Mouse (Mus musculus) inflammation-experienced regulatory T-cells, adult 6 months (primary cell): ENCODE measurements around the gene Tnip3. TPM values are rescaled to one million over a fixed set of nuclear protein-coding genes. Genes with fewer than 3 reads are reported as not detected.

Source experiments
- ATAC-seq: one replicate; pipeline ENCODE4 v1.8.0; 2017
- polyA plus RNA-seq, 3 experiments: library from polyadenylated mRNA; unstranded; fragments of 100-300 nt; shearing (Covaris generic); gene quantifications; one replicate each; pipeline ENCODE4 v1.2.1; 2017

Gene Tnip3
- polyA plus RNA-seq, result 10 to 100 TPM in 1 of 3 experiments, 1 to 10 TPM in 2; 5.8 to 11.0 (median 7.8) TPM

- ATAC-seq, result peak; percentile 82
These were observed at the start of gene Tnip3 for GRCm38 (mm10) chr6:65525192-65525591. Gene Tnip3 (plus strand): TSS chr6:65525313.

GRCm38 (mm10) chr6:65498786-65499185 is 26.3 kb upstream of the Tnip3 start:
- ATAC-seq, result peak; percentile 63

GRCm38 (mm10) chr6:65510051-65510669 is 15.0 kb upstream of the Tnip3 start:
- ATAC-seq, result peak; percentile 99

- ATAC-seq, result no peak
These were observed 11.3 kb upstream of the Tnip3 start for GRCm38 (mm10) chr6:65513813-65514212.

GRCm38 (mm10) chr6:65516759-65517158 is 8.4 kb upstream of the Tnip3 start:
- peak; percentile 76 for ATAC-seq

- ATAC-seq, result no peak
These were observed 4.3 kb upstream of the Tnip3 start for GRCm38 (mm10) chr6:65520821-65521220.

GRCm38 (mm10) chr6:65527892-65528291 is 2.8 kb downstream of the Tnip3 start:
- peak; percentile 53 for ATAC-seq

- ATAC-seq, result no peak
These were observed 6.2 kb downstream of the Tnip3 start for GRCm38 (mm10) chr6:65531232-65531848.

- ATAC-seq, result no peak
These were observed 8.6 kb downstream of the Tnip3 start for GRCm38 (mm10) chr6:65533687-65534086.

GRCm38 (mm10) chr6:65537327-65537884 is 12.3 kb downstream of the Tnip3 start:
- ATAC-seq, result peak; percentile 56

- ATAC-seq, result peak; percentile 56
These were observed 13.0 kb downstream of the Tnip3 start for GRCm38 (mm10) chr6:65538022-65538652.

GRCm38 (mm10) chr6:65538921-65539320 is 13.8 kb downstream of the Tnip3 start:
- peak; percentile 26 for ATAC-seq

- ATAC-seq, result no peak
These were observed 15.0 kb downstream of the Tnip3 start for GRCm38 (mm10) chr6:65540138-65540537.

GRCm38 (mm10) chr6:65541094-65541493 is 16.0 kb downstream of the Tnip3 start:
- no peak for ATAC-seq

- ATAC-seq, result no peak
These were observed 17.3 kb downstream of the Tnip3 start for GRCm38 (mm10) chr6:65542391-65542790.

GRCm38 (mm10) chr6:65542913-65543312 is 17.8 kb downstream of the Tnip3 start:
- ATAC-seq, result no peak

- peak; percentile 66 for ATAC-seq
These were observed 39.0 kb downstream of the Tnip3 start for GRCm38 (mm10) chr6:65563887-65564656.

GRCm38 (mm10) chr6:65564657-65565039 is 39.5 kb downstream of the Tnip3 start:
- peak; percentile 67 for ATAC-seq

GRCm38 (mm10) chr6:65569741-65570140 is 44.6 kb downstream of the Tnip3 start:
- ATAC-seq, result peak; percentile 90

GRCm38 (mm10) chr6:65578151-65578973 is 53.2 kb downstream of the Tnip3 start:
- ATAC-seq, result peak; percentile 59

- ATAC-seq, result no peak
These were observed 57.9 kb downstream of the Tnip3 start for GRCm38 (mm10) chr6:65583029-65583428.

- peak; percentile 79 for ATAC-seq
These were observed 59.8 kb downstream of the Tnip3 start for GRCm38 (mm10) chr6:65584870-65585332.
